Mouse (Mus musculus) lung, embryonic 16.5 days (tissue): ENCODE results near the gene Nfyc. TPM values are rescaled to one million over a fixed set of nuclear protein-coding genes. Genes with fewer than 3 reads are reported as not detected.
A peak's percentile ranks its signal among the peaks of the same experiment; 100 is the strongest.

Experiments used
- ATAC-seq: fragments of 200-750 bp; cut with Nextera tagmentation; 2 replicates; pipeline ENCODE4 v1.8.0; 2017; ENCODE audit warnings: low read depth, mild to moderate bottlenecking, moderate library complexity
- H3K27ac ChIP-seq: fragments of 300-500 bp; sonication (generic); 2 replicates; pipeline ENCODE4 v1.5.1; 2014; ENCODE audit warnings: mild to moderate bottlenecking, control low read depth, low read length
- H3K27me3 ChIP-seq: fragments of 300-500 bp; sonication (generic); 2 replicates; pipeline ENCODE4 v1.6.1; 2014; ENCODE audit warnings: low read depth, low read length, mixed read lengths; ENCODE audit not compliant: control insufficient read depth, insufficient read depth
- H3K36me3 ChIP-seq: fragments of 300-500 bp; sonication (generic); 2 replicates; pipeline ENCODE4 v1.6.1; 2014; ENCODE audit warnings: low read length; ENCODE audit not compliant: control insufficient read depth, insufficient read depth
- H3K4me1 ChIP-seq: fragments of 300-500 bp; sonication (generic); replicated peaks from 2 replicates; pipeline ENCODE4 v1.6.1; 2014; ENCODE audit warnings: low read length, mixed read lengths; ENCODE audit not compliant: control insufficient read depth, insufficient read depth
- H3K4me2 ChIP-seq: fragments of 300-500 bp; sonication (generic); 2 replicates; pipeline ENCODE4 v1.6.1; 2014; ENCODE audit warnings: low read depth, low read length, control low read depth
- H3K4me3 ChIP-seq: fragments of 300-500 bp; sonication (generic); 2 replicates; pipeline ENCODE4 v1.5.1; 2014; ENCODE audit warnings: mild to moderate bottlenecking, low read length, control low read depth
- H3K9ac ChIP-seq: fragments of 300-500 bp; sonication (generic); 2 replicates; pipeline ENCODE4 v1.6.1; 2014; ENCODE audit warnings: low read length, control low read depth
- H3K9me3 ChIP-seq: fragments of 300-500 bp; sonication (generic); 2 replicates; pipeline ENCODE4 v1.6.1; 2016; ENCODE audit warnings: low read length; ENCODE audit not compliant: control insufficient read depth
- WGBS: fragments of 180-500 bp; shearing (Covaris S2); extraction: QIAGEN DNeasy Blood & Tissue Kit; methylation state at CpG from one replicate; pipeline ENCODE4 v1.1.7; 2014; 5-methylcytosine and 5-hydroxymethylcytosine counted together
- polyA plus RNA-seq: library from polyadenylated mRNA; unstranded; fragments of >200 nt; fragmentation: Nextera tagmentation; extraction: Ambion mirVana; gene quantifications from 2 replicates; pipeline ENCODE4 v1.2.1, GENCODE M21; 2015

Nfyc gene
- 93.3 and 96.5 TPM in 2 replicates for polyA plus RNA-seq

DNA sequence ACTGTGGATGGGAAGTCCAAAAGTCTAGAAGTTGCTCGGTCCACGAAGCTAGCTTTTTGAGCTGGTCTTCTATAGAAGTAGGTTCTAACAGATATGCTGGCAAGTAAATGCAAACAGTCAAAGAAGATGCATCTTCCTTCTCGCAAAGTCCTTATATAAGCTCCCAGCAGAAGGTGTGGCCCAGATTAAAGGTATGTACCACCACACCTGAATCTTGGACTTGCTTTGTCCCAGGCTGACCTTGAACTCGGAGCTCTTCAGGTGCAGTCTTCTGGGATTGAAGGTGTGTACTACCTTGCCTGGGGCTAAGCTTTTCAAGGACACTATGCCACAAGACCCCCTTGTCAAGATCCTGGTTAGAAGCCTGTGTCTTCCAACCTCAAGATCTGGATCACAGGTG lies at the start of gene Nfyc:
Gene Nfyc (minus strand): TSS at position 101 of the 400 bp plus-strand sequence.
- ATAC-seq, result no peak
- Histone ChIP-seq H3K9ac (no peak within 1 kb of the TSS), H3K27me3 (no peaks in the 10 kb centered on the region), H3K4me2 (no peak within 1 kb of the TSS), H3K4me3 (no peak within 1 kb of the TSS), H3K9me3 (no peaks in the 10 kb centered on the region), H3K36me3 (no peaks in the 10 kb centered on the region), H3K27ac (no peak within 1 kb of the TSS), H3K4me1 (no peaks in the 10 kb centered on the region)
- whole genome bisulfite sequencing, result 86% methylated on average over 4 of the region's 4 CpGs

- no peaks in the 10 kb centered on the region for H3K9me3 ChIP-seq
- no peak overlapping the region for H3K27ac ChIP-seq
- H3K4me3 ChIP-seq, result no peak overlapping the region
- no peaks in the 10 kb centered on the region for H3K36me3 ChIP-seq
- peaks cover 5% of the 10 kb centered on the region for H3K4me1 ChIP-seq
- no peak for ATAC-seq
- H3K4me2 ChIP-seq, result no peak overlapping the region
- 31% methylated on average over 6 of the region's 6 CpGs for WGBS
- no peak overlapping the region for H3K9ac ChIP-seq
- no peaks in the 10 kb centered on the region for H3K27me3 ChIP-seq
Observed at GRCm38 (mm10) chr4:120880731-120881432, 49.5 kb upstream of the Nfyc start.

GRCm38 (mm10) chr4:120879386-120879785 lies 48.0 kb upstream of the Nfyc start:
- no peak overlapping the region for H3K9ac ChIP-seq
- H3K4me1 ChIP-seq, result no peaks in the 10 kb centered on the region
- no peaks in the 10 kb centered on the region for H3K9me3 ChIP-seq
- 18% methylated on average over 4 of the region's 4 CpGs for WGBS
- H3K4me3 ChIP-seq, result no peak overlapping the region
- no peaks in the 10 kb centered on the region for H3K27me3 ChIP-seq
- ATAC-seq, result no peak
- no peaks in the 10 kb centered on the region for H3K36me3 ChIP-seq
- H3K4me2 ChIP-seq, result no peak overlapping the region
- no peak overlapping the region for H3K27ac ChIP-seq

DNA sequence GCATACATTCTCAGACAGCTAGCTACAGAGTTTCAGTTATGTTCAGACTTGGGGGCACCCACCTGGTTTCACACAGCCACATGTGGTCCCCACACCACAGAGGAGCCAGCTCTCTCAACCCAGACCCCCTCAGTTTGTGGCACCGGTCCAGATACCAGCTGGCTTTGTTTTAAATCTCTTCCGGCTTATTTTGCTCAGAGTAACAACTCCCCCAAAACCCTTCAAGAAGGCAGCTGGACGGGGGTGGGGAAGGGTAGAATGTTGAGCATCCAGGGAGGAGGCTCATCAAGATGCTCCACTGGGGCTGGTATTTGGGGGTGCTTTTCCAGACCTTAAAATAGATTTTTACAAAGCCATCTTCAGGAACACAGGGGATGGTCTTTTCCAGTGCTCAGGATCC lies 47.4 kb upstream of the Nfyc start:
- Histone ChIP-seq H3K4me3 (no peak overlapping the region), H3K4me1 (no peaks in the 10 kb centered on the region), H3K27ac (no peak overlapping the region), H3K9ac (no peak overlapping the region), H3K27me3 (no peaks in the 10 kb centered on the region), H3K4me2 (no peak overlapping the region), H3K36me3 (no peaks in the 10 kb centered on the region), H3K9me3 (no peaks in the 10 kb centered on the region)
- ATAC-seq, result no peak
- 53% methylated on average over 3 of the region's 3 CpGs for WGBS

DNA sequence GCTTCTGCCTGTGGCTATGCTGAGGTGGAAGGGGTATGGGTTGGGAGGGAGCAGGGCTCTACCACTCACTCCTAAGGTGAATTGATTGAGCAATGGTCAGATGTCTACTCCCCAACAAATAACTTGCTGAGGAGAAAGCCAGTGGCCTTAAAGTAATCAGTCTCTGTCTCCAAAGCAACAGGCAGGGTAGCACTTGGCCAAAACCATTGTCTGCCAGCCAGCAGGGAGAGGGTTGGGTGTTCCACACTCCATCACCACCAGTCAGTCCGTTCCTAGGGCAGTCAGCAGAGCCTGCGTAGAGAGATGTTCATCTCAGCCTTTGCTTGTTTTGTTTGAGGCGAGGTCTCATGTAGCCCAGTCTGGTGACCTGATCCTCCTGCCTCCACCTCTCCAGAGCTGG lies 44.6 kb upstream of the Nfyc start:
- Histone ChIP-seq H3K9me3 (no peaks in the 10 kb centered on the region), H3K27ac (no peak overlapping the region), H3K27me3 (no peaks in the 10 kb centered on the region), H3K4me1 (no peaks in the 10 kb centered on the region), H3K9ac (no peak overlapping the region), H3K4me3 (no peak overlapping the region), H3K4me2 (no peak overlapping the region), H3K36me3 (no peaks in the 10 kb centered on the region)
- 31% methylated on average over 3 of the region's 3 CpGs for WGBS
- ATAC-seq, result no peak

- Histone ChIP-seq H3K4me2 (no peak overlapping the region), H3K4me3 (no peak overlapping the region), H3K4me1 (no peaks in the 10 kb centered on the region), H3K9me3 (no peaks in the 10 kb centered on the region), H3K27me3 (no peaks in the 10 kb centered on the region), H3K27ac (no peak overlapping the region), H3K36me3 (no peaks in the 10 kb centered on the region), H3K9ac (no peak overlapping the region)
- no peak for ATAC-seq
- 50% methylated on average over 7 of the region's 7 CpGs for WGBS
Observed at GRCm38 (mm10) chr4:120870262-120870748, 38.9 kb upstream of the Nfyc start.

DNA sequence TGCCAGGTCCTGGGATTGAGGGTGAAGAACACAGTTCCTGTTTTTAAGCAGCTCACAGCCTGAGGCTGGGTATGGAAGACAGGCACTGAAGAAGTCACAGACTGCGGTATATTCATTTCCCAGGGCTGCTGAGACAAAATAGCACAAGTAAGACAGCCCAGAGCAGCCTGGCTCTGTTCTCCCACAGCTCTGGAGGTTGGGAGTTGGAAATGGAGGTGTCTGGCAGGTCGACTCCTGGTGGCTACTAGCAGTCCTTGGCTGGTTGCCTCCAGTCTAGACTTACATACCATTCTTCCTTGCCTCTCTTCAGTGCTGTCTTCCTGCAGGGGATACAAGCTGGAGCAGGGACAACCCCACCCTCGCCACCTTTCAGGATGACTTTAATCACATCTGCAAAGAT lies 37.6 kb upstream of the Nfyc start:
- no peak for ATAC-seq
- H3K9ac ChIP-seq, result no peak overlapping the region
- WGBS, result 56% methylated on average over 3 of the region's 3 CpGs
- no peaks in the 10 kb centered on the region for H3K4me1 ChIP-seq
- H3K36me3 ChIP-seq, result no peaks in the 10 kb centered on the region
- H3K9me3 ChIP-seq, result no peaks in the 10 kb centered on the region
- H3K4me3 ChIP-seq, result no peak overlapping the region
- no peak overlapping the region for H3K4me2 ChIP-seq
- no peaks in the 10 kb centered on the region for H3K27me3 ChIP-seq
- H3K27ac ChIP-seq, result no peak overlapping the region

GRCm38 (mm10) chr4:120868246-120868645 lies 36.9 kb upstream of the Nfyc start:
- no peak overlapping the region for H3K9ac ChIP-seq
- 70% methylated on average over 5 of the region's 5 CpGs for WGBS

DNA sequence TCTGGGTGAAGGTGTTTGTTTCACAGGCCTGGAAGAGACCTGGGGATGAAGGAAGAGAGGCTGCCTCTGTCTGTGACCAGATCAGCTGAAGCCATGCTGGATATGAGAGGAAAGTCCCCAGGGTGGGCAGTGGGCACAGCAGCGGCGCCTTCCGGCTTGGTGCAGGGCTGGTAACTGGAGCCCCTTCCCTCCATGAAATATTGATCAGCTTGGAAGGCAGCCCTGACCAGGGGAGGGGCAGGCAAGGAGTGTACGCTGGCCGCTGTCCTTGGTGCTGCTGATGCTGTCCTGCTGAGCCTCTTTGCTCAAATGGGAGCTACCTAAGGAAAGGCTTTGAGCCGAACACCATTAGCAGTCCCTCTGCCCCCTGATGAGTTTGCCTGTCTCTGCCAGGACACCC lies 34.8 kb upstream of the Nfyc start:
- Histone ChIP-seq H3K4me2 (no peak overlapping the region), H3K36me3 (no peaks in the 10 kb centered on the region), H3K4me3 (no peak overlapping the region), H3K9me3 (no peaks in the 10 kb centered on the region), H3K27ac (no peak overlapping the region), H3K9ac (no peak overlapping the region), H3K4me1 (no peaks in the 10 kb centered on the region), H3K27me3 (no peaks in the 10 kb centered on the region; the same call in 1 of the 2 replicates)
- 2% methylated on average over 6 of the region's 6 CpGs for WGBS
- peak; percentile 41; the same call in 1 of the 2 replicates for ATAC-seq

More at GRCm38 (mm10) chr4:120868246-120868645, 36.9 kb upstream of the Nfyc start:
- H3K27ac ChIP-seq, result no peak overlapping the region
- no peaks in the 10 kb centered on the region for H3K27me3 ChIP-seq
- H3K9me3 ChIP-seq, result no peaks in the 10 kb centered on the region
- H3K4me3 ChIP-seq, result no peak overlapping the region
- no peak overlapping the region for H3K4me2 ChIP-seq
- H3K36me3 ChIP-seq, result no peaks in the 10 kb centered on the region
- H3K4me1 ChIP-seq, result no peaks in the 10 kb centered on the region
- ATAC-seq, result no peak
